Mouse (Mus musculus): ENCODE data around the gene Dst. TPM values are rescaled to one million over a fixed set of nuclear protein-coding genes. Genes with fewer than 3 reads are reported as not detected.

The Dst gene
- total RNA-seq, 2 experiments from 2014 or later: 186 to 223 TPM

DNA sequence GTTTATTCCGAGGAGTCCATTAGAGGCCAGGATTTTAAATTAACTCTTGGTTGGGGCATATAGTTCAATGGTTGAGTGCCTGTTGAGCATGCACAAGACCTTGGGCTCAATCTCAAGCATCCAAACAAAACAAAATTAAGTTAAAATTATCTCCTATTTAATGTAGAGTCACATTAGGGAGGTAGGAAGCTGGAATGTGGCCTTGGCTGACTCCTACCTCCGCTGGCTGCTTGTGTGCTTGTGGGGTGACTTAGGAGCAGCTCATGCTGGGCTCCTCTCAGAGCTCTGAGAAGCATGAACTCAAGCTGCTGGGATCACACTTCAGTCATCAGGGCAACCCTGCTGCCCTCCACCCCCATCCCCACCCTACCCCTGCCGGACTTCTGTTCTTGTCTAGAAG, 181.0 kb downstream of the Dst start:
- no peak for DNase-seq (ENCODE audit: extremely low spot score in 1 of 2, low spot score in 1 of 2)

DNA sequence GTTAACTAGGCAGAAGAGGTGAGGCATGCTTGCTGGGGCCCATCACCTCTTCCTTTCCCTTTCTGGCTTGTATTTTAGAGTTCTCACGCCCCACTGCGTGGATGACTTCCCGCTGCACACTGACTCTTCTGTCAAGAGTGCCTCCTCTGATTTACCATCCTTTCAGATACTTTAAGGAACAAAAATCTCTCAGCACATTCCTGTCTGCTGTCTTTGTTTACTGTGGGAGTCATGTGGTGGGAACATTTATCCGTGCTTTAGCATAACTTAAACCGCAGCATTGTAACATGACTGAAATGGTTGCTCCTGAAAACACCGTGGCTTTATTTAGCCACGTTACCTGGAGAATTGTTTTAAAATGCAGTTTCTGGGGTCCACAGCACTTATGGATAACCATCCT, 182.7 kb downstream of the Dst start:
- DNase-seq (ENCODE audit: extremely low spot score in 1 of 2, low spot score in 1 of 2): no peak

DNA sequence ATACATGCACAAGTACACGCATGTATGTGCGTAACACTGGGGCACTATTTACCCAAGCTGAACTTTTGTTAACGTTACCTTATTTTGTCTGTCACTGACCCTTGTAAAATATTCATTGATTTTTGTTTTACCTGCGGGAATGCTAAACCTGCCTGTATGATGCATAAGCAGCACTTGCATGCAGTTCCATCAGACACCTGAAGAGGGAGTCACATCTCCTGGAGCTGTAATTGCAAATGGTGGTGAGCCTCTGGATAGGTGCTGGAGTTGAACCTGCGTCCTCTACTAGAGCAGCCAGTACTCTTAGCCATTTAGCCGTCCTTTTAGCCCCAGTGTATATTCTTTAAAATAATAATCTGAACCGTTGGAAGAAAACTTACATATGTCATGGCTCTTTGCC, 185.6 kb downstream of the Dst start:
- no peak for DNase-seq (ENCODE audit: extremely low spot score in 1 of 2, low spot score in 1 of 2)

DNA sequence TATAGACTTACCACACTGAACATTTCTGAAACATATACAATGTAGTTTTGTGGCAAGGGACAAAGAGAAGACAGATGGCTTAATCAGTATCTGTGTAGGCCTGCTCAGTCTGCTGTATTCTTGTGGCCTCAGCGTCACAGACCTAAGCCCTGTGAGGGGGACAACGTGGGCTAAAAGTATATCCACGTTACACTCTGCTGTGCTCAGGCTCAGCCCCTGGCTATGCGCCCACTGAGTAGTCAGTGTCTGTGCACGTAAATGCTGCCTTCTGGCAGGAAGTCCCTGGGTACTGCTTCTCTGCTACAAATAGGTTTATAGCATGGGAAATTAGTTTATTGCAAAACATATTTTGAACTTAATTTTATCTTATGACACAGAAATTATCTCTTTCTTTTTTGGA, 186.3 kb downstream of the Dst start:
- DNase-seq (ENCODE audit: extremely low spot score in 1 of 2, low spot score in 1 of 2): peak in 1 of 2 experiments; percentile 30

DNA sequence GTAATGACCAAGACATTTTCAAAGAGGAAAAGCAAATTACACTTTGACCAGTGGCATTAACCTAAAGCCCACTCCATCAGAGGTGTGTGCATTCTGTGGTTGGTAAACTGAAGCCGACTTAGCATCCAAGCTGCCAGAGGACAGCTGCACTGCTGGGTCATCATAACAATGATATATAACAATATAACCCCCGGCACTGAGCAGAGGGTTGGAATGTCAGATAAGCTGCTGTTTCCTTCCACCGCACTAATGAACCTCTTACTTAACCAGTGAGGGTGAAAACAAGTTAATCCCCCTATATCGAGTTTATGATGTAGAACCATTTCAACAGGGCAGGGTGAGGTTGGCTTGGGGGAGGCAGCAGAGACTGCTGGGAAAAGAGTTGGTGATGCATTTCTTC, 187.1 kb downstream of the Dst start:
- no peak for DNase-seq (ENCODE audit: extremely low spot score in 1 of 2, low spot score in 1 of 2)

DNA sequence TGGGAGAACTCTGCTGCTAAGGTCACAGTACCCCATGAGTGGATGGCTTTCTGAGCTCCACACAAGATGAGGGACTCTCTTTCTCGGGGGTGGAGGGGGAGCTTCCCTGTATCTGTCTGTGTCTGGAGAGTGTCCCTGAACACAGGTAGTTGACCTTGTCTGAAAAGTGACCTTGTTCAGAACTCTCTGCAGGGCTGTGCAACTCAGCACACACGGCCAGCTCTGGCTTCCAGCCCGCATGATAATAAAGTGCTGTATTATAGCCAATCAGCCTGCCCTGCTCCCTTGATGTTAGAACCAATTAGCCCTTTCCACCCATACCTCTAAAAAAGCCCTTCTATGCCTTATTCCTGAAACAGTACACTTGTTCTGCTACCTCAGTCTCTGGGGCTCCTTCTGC, 188.9 kb downstream of the Dst start:
- DNase-seq (ENCODE audit: extremely low spot score in 1 of 2, low spot score in 1 of 2): no peak

DNA sequence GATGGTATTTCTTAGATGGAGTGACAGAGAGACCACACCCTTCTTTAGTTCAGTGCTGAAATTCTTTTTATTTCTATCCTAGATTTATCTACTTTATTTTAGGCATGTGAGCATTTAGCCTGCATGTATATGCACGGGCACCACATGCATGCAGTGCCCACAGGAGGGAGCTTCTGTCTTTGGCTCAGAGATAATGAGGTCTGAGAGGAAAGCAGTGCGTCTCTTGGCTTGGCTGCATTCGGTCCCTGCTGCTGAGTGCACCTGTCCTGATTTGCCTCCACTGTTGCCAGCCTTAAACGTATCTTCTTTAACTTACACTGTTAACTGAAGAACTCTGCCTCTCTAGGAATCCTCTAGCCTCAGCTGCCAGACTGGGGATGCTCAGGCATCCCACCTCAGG, 189.6 kb downstream of the Dst start:
- DNase-seq (ENCODE audit: extremely low spot score in 1 of 2, low spot score in 1 of 2): no peak

DNA sequence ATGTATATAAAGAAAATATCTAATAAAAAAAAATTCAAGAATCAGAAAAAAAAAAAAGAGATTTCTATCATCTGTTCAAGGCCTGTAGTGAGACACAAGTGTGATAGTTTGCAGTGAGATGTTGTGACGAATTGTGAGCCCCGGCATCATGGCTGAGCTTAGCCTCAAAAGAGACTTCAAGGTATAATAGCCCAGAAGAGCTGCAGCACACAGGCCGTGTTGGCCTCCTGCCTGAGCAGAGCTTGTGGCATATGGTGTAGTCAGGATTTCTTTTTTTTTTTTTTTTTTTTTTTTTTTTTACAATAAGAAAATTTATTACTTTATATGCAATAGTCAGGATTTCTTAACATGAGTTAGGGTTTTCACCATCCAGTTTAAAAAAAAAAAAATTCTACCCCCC, 191.4 kb downstream of the Dst start:
- no peak for DNase-seq (ENCODE audit: extremely low spot score in 1 of 2, low spot score in 1 of 2)

DNA sequence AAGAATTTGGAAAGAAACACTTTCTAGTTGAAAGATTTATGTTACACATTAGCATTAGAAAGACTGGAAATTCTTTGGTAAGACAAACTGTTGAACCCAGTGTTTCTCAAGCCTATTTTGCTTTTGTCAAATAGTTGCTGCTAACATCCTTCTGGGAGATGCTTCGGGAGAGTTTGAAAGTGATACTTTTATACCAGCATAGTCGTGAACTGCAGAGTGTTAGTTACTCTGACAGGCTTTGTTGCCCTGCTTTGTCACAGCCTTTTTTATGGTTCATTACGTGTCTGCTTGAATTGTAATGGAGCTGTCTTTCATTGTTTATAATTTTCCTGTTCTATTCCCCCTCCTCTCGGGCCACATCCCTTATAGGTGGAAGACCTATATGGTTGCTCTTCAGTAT, 192.4 kb downstream of the Dst start:
- DNase-seq (ENCODE audit: extremely low spot score in 1 of 2, low spot score in 1 of 2): no peak

DNA sequence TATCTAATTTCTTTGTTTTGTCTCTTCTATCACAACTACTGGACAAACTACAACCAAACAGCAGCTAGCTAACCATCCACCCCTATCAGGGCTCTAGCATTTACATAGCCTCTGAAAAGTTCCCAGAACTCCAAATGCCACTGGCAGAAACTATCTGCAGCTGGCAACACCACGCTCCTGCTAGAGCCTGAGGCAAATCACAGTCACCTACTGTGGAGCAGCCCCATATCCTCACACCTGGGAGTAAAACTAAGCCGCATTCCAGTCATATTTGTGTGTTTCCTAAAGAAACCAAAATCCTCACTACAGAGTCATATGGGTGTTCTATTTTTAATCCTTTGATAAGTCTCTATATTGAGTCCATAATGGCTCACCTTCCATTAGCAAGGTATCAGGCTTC, 194.6 kb downstream of the Dst start:
- no peak for DNase-seq (ENCODE audit: extremely low spot score in 1 of 2, low spot score in 1 of 2)

DNA sequence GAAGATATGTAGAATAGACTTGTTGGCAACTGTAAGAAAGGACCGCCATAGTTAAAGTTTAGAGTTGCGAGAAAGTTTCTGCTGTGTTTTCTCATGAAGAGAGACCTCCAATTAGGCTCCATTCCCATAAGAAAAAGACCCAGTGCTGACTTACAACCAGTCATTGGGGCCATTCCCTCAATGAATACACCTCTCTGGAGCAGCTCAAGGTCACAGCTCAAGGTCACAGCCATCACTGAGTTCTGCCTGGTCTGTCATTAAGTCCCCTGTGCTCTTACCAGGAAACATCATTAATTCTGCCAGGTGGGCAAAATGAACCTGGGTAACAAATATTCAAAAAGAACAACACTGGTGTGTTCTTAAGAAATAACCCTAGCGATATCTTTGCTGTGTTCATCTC, 195.2 kb downstream of the Dst start:
- no peak for DNase-seq (ENCODE audit: extremely low spot score in 1 of 2, low spot score in 1 of 2)

DNA sequence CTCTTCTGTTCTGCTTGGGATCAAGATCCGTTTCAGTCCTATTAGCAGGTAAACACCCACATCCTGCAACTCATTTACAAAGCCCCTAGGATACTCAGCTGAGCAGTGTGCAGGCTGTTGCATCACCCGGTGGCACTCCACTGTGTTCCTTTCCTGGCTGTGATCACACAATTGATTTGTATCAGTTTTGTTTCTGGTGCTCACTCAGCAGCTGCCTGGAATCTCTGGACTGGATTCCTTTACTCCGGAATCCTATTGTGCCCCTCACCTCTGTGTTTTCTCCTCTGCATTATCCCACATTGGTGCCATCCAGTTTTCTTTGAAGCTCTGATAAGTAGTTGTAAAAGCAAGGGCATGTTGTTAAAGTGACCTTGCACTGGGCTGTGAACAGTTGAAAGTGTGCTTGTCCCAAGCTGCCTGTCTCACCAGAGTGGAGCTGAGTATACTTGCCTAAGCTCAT, 195.7 kb downstream of the Dst start:
- no peak for DNase-seq (ENCODE audit: extremely low spot score in 1 of 2, low spot score in 1 of 2)

DNA sequence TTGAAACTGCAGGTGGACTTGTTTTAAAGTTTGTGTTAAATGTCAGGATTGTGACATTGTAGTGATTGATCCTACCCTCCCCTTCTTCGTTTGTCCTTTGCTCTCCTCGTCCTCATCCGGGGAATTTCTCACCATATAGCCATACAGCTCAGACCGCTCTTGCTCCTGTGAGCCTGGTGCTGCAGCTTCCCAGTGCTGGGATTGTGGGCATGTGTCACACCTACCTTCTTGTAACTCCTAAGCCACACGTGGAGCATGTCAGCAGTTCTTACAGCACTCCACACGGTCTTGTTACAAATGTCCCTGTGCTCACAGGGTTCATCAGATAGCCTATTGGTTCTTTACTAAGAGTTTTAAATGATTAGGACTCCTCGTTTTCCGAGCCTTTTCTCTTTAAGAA, 196.8 kb downstream of the Dst start:
- DNase-seq (ENCODE audit: extremely low spot score in 1 of 2, low spot score in 1 of 2): no peak

DNA sequence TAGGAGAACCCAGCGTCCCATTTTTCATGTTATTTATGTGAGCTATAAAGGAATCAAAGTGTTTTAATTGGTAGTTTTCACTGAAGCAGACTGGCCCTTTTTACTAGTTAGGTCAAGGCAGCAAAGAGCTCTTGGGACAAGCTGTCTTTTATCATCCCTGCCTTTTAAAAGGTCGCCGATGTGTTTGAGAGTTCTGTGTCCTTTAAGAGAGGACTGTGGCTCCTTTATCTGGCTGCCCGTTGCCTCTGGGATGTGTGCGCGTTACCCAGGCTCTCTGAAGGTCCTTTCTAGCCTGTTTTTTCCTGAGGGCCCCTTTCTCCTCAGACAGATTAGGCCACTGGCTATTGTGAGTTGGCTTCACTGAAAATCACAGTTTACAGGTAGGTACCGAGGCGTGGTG, 198.6 kb downstream of the Dst start:
- DNase-seq (ENCODE audit: extremely low spot score in 1 of 2, low spot score in 1 of 2): no peak

DNA sequence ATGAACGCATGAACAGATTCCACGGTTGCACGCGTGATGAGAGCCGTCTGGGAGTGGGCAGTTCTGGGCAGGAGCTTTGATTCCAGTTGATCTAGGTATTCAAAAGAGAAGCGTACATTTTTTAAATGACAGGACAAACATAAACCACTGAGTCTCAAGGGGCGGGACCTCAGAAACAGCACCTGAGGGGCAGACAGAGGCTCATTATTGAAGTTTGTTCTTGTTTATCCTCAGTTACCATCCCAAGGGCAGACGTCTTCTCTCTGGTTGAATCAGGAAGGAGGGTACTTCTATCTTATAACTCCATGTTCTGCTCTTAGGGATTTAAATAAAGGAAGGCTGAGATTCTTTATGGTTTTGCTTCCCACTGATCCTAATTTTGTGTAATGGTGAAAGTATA, 199.1 kb downstream of the Dst start:
- DNase-seq (ENCODE audit: extremely low spot score in 1 of 2, low spot score in 1 of 2): no peak

DNA sequence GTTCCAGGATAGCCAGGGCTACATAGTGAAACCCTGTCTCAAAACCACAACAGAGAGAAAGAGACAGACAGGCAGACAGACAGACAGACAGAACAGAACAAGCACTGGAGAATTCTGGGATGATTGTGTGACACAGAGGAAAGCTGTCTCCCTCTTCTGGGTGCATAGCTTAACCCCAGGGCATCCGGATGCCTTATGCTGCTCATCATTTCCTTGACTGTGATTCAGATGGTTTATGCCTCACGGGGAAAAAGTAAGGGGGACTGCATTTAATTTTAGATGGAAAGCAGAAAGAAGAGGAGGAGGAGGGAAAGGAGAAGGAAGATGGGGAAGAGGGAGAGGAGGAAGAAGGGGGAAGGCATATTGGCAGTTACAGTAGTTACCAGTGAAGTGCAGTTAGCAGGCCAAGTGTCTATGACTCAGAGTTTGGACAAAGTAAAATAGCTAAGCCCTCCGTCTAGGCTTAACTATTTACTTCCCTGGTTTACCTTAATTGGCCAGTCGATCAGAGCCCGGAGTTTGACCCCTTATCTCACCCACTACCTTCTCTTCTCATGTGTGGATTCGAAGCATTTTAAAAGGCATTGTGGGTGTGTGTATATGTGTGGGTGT, 201.7 kb downstream of the Dst start:
- no peak for DNase-seq (ENCODE audit: extremely low spot score in 1 of 2, low spot score in 1 of 2)

DNA sequence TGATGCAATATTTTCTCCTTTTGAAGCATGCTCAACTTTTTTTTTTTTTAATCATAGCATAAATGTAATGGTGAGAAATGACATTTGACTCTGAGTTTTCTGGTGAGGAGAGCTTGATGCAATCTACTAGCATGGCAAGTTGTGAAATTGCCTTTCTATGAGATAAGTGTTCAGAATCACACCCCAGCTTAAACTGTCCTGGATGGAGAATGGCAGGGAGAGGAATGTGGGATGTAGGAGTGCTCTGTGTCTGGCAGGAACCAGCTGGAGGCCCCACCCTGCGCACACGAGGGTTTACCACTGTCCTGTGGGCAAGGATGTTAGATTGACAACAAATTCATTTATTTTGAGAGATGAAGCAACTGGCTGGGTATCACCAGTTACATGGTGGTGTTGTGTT, 202.8 kb downstream of the Dst start:
- DNase-seq (ENCODE audit: extremely low spot score in 1 of 2, low spot score in 1 of 2): no peak

DNA sequence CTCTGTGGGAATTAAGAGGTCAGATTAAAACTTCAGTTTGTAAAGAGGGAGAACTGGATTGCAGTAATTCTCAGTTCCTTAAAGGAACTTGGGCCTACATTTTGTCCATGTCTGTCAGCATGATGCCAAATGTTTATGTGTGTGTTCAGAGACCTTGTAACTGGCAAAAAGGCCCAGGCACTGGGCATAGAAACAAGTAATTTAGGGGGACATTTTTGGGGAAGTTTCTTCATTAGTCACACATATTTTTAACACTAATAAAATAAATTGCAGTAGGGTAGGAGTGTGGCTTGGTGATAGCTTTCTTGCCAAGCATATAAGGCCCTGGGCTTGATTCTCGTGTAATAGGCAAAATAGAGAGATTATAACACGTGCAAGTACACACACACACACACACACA, 203.9 kb downstream of the Dst start:
- no peak for DNase-seq (ENCODE audit: extremely low spot score in 1 of 2, low spot score in 1 of 2)

DNA sequence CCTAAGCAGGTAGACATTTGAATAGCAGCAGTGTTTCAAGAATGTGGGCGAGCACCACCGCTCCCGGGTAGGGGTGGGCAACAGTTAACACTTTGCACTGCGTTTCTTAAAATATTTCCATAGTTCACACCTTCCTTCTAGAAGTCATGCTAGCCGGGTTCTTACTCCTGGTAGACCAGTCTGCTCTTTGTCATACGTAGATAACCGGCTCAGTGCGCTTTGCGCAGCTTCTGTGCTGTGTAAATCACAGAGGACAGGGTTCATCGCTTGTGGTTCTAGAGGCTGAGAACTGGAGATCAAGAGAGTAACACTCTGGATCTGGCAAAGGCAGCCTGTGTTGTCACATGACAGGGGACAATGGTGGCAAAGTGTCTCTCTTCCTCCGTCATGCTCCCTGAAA, 208.4 kb downstream of the Dst start:
- no peak for DNase-seq (ENCODE audit: extremely low spot score in 1 of 2, low spot score in 1 of 2)

DNA sequence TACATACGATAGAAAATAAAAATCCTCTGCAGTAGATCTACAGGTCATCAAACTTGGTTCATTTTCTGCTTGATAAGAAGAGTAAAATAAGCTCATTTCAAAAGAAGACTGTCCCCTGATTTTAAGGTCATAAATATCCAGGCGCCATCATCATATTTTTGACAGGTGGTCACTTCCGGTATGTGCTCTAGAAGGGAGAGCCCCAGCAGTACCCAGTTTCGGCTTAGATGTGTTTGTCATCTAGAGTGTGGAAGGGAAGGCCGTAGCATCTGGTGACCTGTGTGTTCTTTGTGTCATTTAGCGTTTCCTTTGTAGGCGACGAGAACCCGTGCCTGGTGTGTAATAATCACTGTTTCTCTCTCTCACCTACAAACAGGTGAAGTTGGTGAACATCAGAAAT, 209.0 kb downstream of the Dst start:
- DNase-seq (ENCODE audit: extremely low spot score in 1 of 2, low spot score in 1 of 2): no peak

DNA sequence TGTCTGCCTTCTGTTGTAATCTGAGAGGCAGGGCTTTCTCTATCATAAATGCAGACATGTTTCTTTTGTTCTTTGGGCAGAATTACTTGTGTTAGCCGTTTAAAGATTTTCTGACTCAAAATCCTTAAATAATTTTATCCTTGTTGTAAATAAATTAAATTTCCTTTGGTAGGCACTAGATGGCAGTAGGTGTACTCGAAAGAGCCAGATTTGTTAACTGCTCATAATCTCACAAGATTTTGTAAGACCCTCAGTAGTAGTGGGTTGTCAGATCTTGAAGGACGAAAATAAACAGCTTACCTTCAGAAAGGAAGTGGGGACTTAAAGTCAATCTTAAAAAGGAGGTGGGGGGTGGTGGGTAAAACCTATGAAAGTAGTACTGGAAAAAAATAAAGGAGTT, 209.7 kb downstream of the Dst start:
- no peak for DNase-seq (ENCODE audit: extremely low spot score in 1 of 2, low spot score in 1 of 2)

DNA sequence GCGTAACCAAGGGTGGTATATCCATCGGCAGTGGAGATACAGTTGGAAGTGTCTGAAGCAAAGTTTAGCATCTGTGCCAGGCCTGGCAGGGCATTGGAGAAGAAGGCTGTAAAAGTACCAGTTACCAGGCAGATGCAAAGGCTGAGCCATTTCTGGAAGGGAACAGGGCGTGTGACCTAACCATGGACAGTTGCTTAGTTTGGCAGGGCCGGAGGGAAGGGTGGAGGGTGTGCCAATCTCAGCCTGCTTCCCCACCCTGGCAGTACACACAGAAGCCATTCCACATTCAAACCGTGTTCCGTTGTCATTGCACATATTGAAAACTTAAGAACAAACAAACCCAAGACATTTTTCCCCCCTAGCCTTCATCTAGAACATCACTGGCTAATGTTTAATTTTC, 212.0 kb downstream of the Dst start:
- DNase-seq (ENCODE audit: extremely low spot score in 1 of 2, low spot score in 1 of 2): no peak

DNA sequence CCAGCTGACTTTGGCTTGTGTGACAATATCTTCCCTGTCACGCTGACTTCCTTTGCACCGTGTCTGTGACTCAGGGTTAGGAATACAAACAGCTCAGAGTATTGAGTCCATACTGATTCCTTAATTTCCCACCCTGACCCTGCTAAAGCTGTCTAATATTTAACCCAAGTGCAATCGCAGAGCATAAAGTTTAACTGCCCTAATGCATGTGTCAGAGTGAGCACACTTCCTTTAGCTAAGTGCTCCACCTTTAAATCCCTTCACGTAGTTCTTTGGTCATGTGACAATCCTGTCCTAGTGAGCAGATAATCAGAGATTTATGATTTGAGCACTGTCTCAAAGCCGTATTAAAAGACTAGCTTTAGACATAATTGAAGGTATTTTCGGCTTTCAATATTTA, 212.6 kb downstream of the Dst start:
- DNase-seq (ENCODE audit: extremely low spot score in 1 of 2, low spot score in 1 of 2): no peak

Data from layer of hippocampus, postnatal 25 days (tissue).